Mouse (Mus musculus): ENCODE measurements at regions not wholly inside any gene's neighbourhood (a gene's known extent, or its start where the extent isn't known, plus 50 kb on each side); places are given as distances from the start of the nearest gene placed in this dataset.

DNA sequence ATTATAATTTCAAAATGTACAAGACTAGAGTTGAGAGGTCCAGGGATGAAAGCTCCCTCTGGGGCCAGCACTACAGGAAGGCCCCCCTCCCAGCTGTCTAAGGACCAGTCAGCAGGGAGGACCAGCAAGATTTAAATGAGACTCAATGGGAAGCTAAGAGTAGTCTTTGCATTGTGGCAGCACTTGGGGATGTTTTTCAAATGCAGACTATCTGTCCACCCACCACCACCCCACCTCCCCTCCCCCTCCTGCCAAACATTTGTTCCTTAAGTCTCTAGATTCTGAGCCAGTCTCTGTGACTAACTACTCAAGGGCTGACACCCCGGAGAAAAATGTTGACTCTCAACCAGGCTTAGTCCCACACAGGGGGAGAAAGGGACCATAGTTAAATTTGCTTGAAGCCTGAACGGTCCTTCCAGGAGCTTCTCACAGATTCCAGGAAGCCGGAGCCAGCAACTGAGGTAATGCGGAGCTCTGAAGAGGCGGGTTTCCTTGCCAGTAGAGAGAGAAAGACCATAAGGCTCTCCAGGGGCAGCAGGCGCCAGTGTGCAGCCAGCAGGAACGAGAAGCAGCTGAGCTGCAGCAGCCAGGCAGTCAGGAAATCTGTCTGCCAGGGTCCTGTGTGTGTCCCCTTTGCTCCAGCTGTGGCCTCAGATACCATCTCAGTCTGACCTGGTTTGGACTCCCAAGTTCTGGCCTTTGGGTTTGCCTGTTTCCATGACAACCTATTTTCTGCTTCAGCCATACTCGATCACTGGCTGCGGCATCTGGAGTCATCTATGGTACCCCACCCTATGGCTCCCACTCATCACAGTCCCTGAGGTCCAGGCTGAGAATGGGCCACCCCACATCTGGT lies 152.1 kb upstream of the Plcz1 start:
- Histone ChIP-seq H3K36me3 (replicated peaks; ENCODE audit: low read length) (no peaks in the 10 kb centered on the region), H3K4me1 (no peaks in the 10 kb centered on the region), H3K9me3 (peaks cover 31% of the 10 kb centered on the region), H3K4me3 (replicated peaks) (no peak overlapping the region), H3K27me3 (replicated peaks) (no peaks in the 10 kb centered on the region)
- TF ChIP-seq GATA1 (IDR thresholded peaks at IDR 0.05; ENCODE audit: borderline replicate concordance, low read length): no peak
- no peak for TF ChIP-seq FLI1 (IDR thresholded peaks at IDR 0.05; ENCODE audit: low read length)

DNA sequence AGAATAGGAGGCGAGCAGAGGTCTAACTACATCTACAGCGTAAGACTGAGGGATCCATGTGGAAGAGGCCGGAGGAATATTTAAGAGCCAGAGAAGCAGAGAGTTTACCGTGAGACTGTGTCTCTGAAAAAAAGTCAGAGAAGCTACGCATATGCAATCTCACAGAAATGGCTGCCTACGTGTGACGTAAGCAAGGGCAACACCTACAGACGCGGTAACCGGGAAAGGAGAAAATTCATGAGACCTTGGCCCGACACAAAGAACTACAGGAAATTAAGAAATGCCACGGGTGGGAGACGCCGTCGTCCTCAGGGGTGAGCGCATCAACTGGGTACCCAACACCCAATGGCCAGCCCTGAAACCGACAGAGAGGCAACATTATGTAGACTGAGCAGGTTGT lies 151.3 kb upstream of the Plcz1 start:
- no peaks in the 10 kb centered on the region for H3K27me3 ChIP-seq (replicated peaks)
- no peak overlapping the region for H3K4me3 ChIP-seq (replicated peaks)
- no peak for TF ChIP-seq GATA1 (IDR thresholded peaks at IDR 0.05; ENCODE audit: borderline replicate concordance, low read length)
- no peak for TF ChIP-seq FLI1 (IDR thresholded peaks at IDR 0.05; ENCODE audit: low read length)
- peaks cover 28% of the 10 kb centered on the region for H3K9me3 ChIP-seq
- no peaks in the 10 kb centered on the region for H3K36me3 ChIP-seq (replicated peaks; ENCODE audit: low read length)
- H3K4me1 ChIP-seq: no peaks in the 10 kb centered on the region

DNA sequence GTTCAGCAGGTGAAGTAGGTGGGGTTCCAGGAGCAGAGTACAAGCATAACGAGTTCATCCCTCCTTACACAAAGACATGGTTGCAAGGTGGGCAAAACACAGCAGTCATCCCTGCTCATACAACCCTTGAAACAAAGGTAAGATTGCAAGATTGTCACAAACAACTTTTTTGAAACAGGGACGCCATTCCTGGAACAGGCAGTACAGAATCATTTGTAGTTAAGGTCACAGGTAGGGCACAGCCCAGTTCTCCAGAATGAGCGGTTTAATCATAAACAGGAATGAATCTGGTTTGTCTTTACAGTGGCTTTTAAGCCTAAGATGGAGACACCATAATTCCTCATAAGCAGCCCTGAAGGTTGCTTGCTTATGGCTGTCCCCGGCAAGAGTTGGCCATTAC lies 150.1 kb upstream of the Plcz1 start:
- Histone ChIP-seq H3K9me3 (peaks cover 34% of the 10 kb centered on the region), H3K27me3 (replicated peaks) (no peaks in the 10 kb centered on the region), H3K4me1 (no peaks in the 10 kb centered on the region), H3K4me3 (replicated peaks) (no peak overlapping the region), H3K36me3 (replicated peaks; ENCODE audit: low read length) (no peaks in the 10 kb centered on the region)
- TF ChIP-seq FLI1 (IDR thresholded peaks at IDR 0.05; ENCODE audit: low read length) (no peak), GATA1 (IDR thresholded peaks at IDR 0.05; ENCODE audit: borderline replicate concordance, low read length) (no peak)

DNA sequence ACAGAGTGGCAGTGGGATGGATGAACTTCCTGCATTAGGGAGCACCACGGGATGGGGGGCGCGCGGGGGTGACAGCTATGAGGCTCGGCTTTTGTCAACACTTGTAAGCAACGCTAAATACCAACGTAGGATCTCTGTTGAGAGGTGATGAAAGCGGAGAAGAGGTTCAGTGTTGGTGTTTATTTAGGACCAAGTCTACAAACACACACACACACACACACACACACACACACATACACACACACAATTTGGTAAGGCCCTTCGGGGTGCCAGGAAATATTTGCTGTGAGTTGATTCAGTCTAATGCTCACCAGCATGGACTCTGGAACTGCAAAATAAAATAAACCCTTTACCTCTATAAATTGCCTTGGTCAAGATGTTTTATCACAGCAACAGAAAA lies 148.3 kb upstream of the Plcz1 start:
- Histone ChIP-seq H3K9me3 (peaks cover 31% of the 10 kb centered on the region), H3K27me3 (replicated peaks) (no peaks in the 10 kb centered on the region), H3K4me1 (no peaks in the 10 kb centered on the region), H3K4me3 (replicated peaks) (no peak overlapping the region), H3K36me3 (replicated peaks; ENCODE audit: low read length) (no peaks in the 10 kb centered on the region)
- no peak for TF ChIP-seq FLI1 (IDR thresholded peaks at IDR 0.05; ENCODE audit: low read length)
- TF ChIP-seq GATA1 (IDR thresholded peaks at IDR 0.05; ENCODE audit: borderline replicate concordance, low read length): no peak

DNA sequence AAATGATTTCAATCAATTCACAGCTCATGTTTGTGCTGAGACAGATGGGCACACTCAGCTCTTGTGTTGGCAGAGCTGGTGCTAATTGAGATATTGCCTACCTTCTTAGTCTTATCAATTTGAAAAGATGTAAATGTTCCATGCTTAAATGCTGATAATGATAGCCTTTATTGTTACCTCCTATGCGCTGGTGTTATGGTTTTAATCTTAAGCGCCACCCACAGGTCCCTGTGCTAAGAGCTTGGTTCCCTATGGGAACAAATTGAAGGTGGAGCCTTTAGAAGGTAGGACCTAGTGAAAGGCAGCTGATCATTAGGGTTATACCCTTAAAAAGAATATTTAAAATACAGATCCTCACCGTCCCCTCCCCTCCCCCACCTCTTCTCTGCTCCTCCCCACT lies 146.5 kb upstream of the Plcz1 start:
- Histone ChIP-seq H3K36me3 (replicated peaks; ENCODE audit: low read length) (no peaks in the 10 kb centered on the region), H3K9me3 (peaks cover 26% of the 10 kb centered on the region), H3K4me1 (no peaks in the 10 kb centered on the region), H3K4me3 (replicated peaks) (no peak overlapping the region), H3K27me3 (replicated peaks) (no peaks in the 10 kb centered on the region)
- TF ChIP-seq GATA1 (IDR thresholded peaks at IDR 0.05; ENCODE audit: borderline replicate concordance, low read length): no peak
- no peak for TF ChIP-seq FLI1 (IDR thresholded peaks at IDR 0.05; ENCODE audit: low read length)

DNA sequence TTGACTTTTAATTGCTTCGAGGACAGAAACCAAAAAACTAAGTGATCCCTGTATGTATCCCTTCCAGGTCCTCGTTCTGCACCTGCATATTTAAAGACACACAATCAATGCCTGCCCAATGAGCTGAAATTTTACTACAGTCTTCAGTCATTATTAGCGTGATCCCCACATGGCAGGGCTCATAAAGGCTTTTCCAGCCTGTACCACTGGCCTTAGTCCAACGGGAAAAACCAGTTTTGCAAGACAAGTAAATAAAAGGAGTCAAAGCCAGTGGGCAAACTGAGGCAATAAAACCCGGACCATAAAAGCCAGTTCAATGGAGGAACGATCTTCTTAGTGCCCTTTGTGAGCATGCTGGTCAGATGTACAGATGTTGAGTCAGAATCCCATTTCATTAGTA lies 145.8 kb upstream of the Plcz1 start:
- Histone ChIP-seq H3K9me3 (peaks cover 26% of the 10 kb centered on the region), H3K4me1 (no peaks in the 10 kb centered on the region), H3K27me3 (replicated peaks) (no peaks in the 10 kb centered on the region), H3K36me3 (replicated peaks; ENCODE audit: low read length) (no peaks in the 10 kb centered on the region), H3K4me3 (replicated peaks) (no peak overlapping the region)
- TF ChIP-seq FLI1 (IDR thresholded peaks at IDR 0.05; ENCODE audit: low read length): no peak
- no peak for TF ChIP-seq GATA1 (IDR thresholded peaks at IDR 0.05; ENCODE audit: borderline replicate concordance, low read length)

DNA sequence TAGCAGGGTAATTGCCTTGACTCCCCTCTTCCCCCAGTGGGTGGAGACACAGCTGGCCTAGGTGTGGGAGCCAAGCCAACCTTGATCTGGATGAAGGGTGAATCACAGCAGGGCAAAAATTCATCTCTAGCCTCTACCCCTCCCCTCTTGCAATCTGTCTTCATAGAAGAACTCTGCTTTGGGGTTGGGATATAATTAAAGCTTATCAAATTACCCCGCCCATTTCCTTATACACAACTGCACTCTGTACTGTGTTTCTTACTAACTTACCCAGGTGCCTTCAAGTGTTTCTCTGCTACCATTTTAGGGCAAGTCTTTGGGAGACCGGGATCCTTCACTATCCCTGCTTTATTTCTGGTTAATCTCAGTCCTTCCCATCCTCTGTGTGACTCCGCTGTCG lies 138.7 kb upstream of the Plcz1 start:
- Histone ChIP-seq H3K36me3 (replicated peaks; ENCODE audit: low read length) (no peaks in the 10 kb centered on the region), H3K9me3 (peaks cover 26% of the 10 kb centered on the region), H3K4me3 (replicated peaks) (no peak overlapping the region), H3K4me1 (no peaks in the 10 kb centered on the region), H3K27me3 (replicated peaks) (no peaks in the 10 kb centered on the region)
- no peak for TF ChIP-seq FLI1 (IDR thresholded peaks at IDR 0.05; ENCODE audit: low read length)
- TF ChIP-seq GATA1 (IDR thresholded peaks at IDR 0.05; ENCODE audit: borderline replicate concordance, low read length): no peak

DNA sequence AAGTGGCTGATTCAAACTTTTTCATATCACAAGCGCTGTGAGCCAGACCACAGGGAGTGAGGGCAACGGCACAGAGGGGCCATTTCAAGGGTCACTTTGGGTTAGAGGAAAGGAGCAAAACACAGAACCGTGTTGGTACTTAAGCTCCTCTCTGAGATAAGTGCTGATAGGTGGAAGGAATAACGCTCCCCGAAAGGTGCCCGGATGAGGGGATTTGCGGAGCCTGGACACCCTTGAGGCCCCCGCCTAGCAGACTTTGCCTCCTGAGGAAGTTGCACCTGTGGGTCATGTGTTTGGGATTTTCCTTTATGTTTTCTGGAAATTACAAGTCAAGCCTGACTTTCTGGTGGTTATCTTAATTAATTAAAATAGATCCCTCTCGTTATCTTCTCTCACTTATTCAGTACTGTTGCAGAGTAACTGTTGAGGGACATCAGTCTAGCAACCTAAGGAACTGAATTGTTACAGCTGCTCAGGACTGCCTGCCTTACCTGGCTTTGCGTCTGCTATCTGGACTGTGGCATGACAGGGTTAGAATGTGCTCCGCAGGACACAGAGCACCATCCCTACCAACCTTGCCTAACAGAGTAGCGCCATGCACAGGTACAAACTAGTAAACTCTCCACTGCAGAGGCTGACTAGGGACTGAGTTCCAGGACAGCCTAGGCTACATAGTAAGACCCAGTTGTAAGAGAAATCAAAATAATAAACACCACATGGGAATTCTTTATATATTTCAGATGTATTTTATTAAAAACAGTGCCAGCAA lies 137.4 kb upstream of the Plcz1 start:
- TF ChIP-seq GATA1 (IDR thresholded peaks at IDR 0.05; ENCODE audit: borderline replicate concordance, low read length) (no peak), FLI1 (IDR thresholded peaks at IDR 0.05; ENCODE audit: low read length) (no peak)
- H3K4me1 ChIP-seq: no peaks in the 10 kb centered on the region
- H3K9me3 ChIP-seq: peaks cover 22% of the 10 kb centered on the region
- H3K27me3 ChIP-seq (replicated peaks): no peaks in the 10 kb centered on the region
- H3K36me3 ChIP-seq (replicated peaks; ENCODE audit: low read length): no peaks in the 10 kb centered on the region
- H3K4me3 ChIP-seq (replicated peaks): peak overlapping the region; percentile 67

DNA sequence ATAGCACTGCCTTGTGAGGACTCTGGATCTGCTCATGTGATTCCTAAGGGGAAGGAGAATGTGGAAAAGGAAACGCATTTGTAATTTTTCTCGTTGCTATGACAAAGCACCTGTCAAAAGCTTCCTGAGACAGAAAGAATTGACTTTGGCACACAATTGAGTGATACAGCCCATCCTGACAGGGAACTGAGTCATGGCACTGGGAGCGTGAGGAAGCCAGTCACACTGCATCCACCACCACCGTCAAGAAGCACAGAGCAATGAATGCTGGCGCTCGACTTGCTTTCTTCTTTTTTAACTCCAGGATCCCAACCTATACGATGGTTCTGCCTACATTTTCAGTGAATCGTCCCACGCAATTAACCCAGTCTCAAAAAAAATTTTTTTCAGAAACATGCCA lies 131.5 kb upstream of the Plcz1 start:
- H3K27me3 ChIP-seq (replicated peaks): no peaks in the 10 kb centered on the region
- no peak overlapping the region for H3K4me3 ChIP-seq (replicated peaks)
- H3K4me1 ChIP-seq: no peaks in the 10 kb centered on the region
- H3K36me3 ChIP-seq (replicated peaks; ENCODE audit: low read length): no peaks in the 10 kb centered on the region
- H3K9me3 ChIP-seq: peaks cover 25% of the 10 kb centered on the region
- TF ChIP-seq FLI1 (IDR thresholded peaks at IDR 0.05; ENCODE audit: low read length) (no peak), GATA1 (IDR thresholded peaks at IDR 0.05; ENCODE audit: borderline replicate concordance, low read length) (no peak)

DNA sequence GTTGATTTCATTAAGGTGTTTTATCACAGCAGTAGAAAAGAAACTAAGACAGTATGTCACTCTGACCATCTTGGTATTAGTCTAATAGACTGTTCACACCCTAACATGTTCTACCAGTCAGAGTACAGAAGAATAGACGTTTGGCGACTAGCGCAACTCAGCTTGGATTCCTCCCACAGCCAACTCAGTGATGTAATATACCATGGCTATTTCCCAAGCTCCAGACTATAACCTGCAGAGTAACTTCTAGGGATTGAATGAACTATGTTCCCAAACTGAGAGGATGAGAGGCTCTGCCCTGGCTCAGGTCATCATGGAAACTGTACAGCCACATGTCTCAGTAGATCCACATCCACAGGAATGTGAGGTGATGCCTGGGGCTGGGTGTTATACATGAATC lies 128.6 kb upstream of the Plcz1 start:
- TF ChIP-seq FLI1 (IDR thresholded peaks at IDR 0.05; ENCODE audit: low read length) (no peak), GATA1 (IDR thresholded peaks at IDR 0.05; ENCODE audit: borderline replicate concordance, low read length) (no peak)
- no peaks in the 10 kb centered on the region for H3K36me3 ChIP-seq (replicated peaks; ENCODE audit: low read length)
- H3K9me3 ChIP-seq: peaks cover 38% of the 10 kb centered on the region
- no peaks in the 10 kb centered on the region for H3K27me3 ChIP-seq (replicated peaks)
- H3K4me3 ChIP-seq (replicated peaks): no peak overlapping the region
- no peaks in the 10 kb centered on the region for H3K4me1 ChIP-seq

Measured in megakaryocyte, embryonic 14.5 days (primary cell).